Mouse (Mus musculus): ENCODE data around the gene Klhdc9.
"Not testable (repeated sequence)": the region's sequence is repeated elsewhere in the genome, so short reads cannot be mapped to it uniquely, and the experiment has no call there.

Klhdc9 gene

DNA sequence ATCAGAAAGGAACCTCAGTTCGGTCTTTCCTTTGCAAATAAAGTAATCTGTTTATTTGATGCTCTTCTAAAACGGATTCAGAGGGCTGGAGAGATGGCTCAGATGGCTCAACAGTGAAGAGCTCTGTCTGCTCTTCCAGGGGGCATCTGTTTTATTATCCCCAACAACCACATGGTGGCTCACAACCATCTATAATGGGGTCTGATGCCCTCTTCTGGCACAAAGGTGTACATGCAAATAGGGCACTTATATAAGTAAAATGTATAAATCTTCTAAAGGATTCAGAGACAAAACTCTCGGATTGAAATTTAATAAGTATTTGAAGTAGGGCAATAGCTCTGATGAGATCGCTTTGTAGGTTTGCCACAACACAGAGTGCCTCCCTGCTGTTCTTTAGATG lies 2.2 kb downstream of the Klhdc9 start:
- no peak for DNase-seq (ENCODE audit: extremely low read depth, insufficient read length, low spot score)

DNA sequence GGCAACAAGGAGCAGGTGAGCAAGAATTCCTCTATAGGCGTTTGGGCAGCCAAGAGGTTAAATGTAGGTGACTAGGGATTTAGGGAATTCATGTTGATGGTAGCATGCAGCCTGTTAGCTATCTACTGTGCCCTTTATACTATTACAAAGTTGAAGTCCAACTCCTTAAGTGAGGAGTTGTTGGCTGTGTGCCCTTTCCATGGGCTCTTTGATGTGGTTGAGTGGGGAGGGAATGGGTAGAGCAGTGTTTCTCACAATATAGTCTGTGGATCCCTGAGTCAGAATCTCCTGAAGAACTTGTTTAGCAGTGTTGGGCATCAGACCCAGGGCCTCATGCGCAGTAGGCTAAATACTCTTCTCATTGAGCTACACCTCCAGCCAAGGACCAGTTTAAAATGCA lies 3.8 kb downstream of the Klhdc9 start:
- no peak for DNase-seq (ENCODE audit: extremely low read depth, insufficient read length, low spot score)

DNA sequence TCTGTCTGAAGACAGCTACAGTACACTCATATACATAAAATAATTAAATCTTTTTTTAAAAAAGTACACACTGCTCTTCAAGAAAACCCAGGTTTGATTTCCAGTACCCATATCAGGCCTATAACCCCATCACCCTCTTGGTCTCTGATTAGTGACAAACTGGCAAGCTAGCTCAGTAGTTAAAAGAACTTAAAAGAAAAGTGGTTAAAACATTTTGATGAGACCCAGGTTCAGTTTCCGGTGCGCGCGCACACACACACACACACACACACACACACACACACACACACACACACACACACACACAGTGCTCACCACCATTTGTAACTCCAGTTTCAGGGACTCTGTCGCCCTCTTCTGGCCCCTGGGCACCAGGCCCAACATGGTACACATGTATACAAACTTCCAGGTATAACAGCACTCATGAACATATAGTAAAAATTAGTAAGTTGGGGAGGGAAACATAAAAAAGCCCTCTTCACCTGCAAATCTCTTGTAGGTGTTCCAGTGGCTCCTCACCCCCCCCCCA lies 4.7 kb downstream of the Klhdc9 start:
- DNase-seq (ENCODE audit: extremely low read depth, insufficient read length, low spot score) = no peak

DNA sequence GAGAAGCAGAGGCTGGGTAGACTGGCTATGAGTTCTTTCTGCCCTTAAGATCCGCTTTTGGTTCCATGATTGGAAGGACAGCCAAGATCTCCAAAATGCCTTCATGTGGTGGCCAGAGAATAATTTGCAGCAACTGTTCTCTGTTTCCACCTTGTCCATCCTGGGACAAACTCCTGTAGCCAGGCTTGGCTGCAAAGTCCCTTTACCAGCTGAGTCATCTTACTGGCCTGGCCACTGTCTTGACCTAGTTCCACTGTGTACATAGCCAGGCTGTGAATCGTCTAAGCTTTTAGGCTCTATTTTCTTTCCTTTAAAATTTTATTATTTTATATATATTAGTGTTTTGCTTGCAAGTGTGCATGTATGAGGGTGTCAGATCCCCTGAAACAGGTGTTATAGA lies 11.4 kb downstream of the Klhdc9 start:
- no peak for DNase-seq (ENCODE audit: extremely low read depth, insufficient read length, low spot score)

DNA sequence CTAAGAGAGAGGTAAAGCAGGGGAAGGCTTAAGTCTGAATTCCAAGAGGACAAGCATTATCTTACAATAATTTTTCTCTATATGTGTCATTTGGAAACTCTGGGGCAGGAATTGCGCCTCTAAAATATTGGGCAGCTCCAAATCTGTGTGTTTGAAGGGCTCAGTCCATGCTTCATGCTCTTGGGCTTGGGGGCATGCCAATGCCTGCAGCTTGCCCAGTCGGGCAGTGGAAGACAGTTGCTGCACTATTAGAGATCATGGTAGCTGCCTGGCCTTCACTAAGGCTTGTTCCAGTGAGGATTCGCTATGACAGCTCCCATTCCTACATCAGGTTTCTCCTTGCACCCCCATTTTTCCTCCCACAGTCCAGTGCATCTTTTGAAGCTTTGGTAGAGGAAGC lies 11.9 kb downstream of the Klhdc9 start:
- DNase-seq (ENCODE audit: extremely low read depth, insufficient read length, low spot score) = no peak

DNA sequence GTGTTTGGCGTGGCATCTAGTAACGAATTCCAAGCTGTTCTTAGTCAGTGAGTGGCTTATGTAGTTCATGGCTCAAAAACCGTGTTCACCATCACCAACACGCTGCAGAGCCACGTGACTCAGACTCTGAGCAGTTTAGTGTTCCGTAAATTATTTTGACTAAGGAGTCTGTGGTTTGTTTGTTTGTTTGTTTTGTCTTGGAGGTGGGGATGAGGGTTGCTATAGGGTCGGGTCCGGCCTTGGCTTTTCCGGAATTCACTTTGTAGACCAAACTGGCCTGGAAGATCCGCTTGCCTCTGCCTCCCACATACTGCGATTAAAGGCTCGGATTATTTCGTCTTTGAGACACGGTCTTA lies 14.5 kb downstream of the Klhdc9 start:
- DNase-seq (ENCODE audit: extremely low read depth, insufficient read length, low spot score) = no peak

DNA sequence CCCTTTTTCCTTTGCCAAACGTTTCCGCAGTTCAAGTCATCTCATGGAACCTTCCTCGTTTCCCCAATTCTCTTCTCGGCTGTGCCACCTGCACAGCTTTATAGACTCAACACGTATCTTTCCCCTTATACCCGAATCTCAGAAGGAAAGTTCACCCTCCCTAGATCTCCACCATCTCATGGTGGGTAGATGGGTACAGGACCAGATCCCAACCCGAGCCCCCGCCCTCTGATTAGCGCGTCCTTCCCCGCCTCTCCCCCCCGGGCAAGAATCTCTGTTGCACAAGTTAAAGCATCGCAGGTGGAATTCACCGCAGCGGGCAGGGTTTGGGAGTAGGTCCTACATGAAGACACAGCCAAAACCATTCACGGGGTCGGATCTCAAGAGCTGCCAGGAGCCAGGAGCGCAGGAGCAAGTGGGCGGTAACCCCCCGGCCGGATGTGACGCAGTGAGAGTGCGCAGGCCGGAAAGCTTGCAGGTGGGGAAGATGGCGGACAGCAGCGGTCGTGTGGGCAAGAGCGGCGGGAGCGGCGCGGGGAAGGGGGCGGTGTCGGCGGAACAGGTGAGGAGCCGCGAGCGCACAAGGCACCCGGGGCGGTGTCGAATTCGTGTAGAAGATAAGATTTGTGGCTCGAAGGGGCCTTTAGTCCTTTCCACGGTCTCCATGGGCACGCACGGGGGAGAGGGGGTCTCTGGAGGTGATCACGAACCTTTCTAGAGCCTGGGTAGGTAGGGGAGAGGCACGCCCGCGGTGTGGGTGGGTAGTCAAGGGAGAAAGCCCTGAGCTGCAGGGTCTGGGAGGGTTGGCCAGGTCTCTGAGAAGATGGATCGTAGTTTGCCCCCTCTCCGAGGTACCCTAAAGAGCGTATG lies 15.1 kb downstream of the Klhdc9 start, which contains the start of the genes Nit1 and Pfdn2:
Nit1 (minus strand) TSS at position 422 of the 870 bp plus-strand sequence.
Pfdn2 (plus strand) TSS at position 446 of the 870 bp plus-strand sequence.
- DNase-seq (ENCODE audit: extremely low read depth, insufficient read length, low spot score) = peak; percentile 91

DNA sequence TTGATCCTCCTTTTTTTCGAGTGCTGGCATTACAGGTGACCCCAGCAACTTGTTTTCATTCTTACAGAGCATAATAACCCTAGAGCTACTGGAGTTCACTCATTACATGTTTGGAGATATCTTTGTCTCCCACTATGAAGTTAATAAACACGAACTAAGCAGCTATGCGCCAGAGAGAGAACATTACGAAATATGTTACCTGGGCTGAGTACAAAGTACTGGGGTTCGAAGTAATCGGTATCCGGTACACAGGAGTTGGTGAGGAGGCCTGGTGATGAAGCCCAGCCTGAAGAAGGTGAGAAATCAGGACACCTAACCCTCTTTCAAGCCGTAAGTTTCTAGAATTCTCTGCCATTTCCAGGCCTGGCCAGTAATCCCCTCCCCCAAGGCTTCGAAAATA lies 15.9 kb downstream of the Klhdc9 start:
- no peak for DNase-seq (ENCODE audit: extremely low read depth, insufficient read length, low spot score)

DNA sequence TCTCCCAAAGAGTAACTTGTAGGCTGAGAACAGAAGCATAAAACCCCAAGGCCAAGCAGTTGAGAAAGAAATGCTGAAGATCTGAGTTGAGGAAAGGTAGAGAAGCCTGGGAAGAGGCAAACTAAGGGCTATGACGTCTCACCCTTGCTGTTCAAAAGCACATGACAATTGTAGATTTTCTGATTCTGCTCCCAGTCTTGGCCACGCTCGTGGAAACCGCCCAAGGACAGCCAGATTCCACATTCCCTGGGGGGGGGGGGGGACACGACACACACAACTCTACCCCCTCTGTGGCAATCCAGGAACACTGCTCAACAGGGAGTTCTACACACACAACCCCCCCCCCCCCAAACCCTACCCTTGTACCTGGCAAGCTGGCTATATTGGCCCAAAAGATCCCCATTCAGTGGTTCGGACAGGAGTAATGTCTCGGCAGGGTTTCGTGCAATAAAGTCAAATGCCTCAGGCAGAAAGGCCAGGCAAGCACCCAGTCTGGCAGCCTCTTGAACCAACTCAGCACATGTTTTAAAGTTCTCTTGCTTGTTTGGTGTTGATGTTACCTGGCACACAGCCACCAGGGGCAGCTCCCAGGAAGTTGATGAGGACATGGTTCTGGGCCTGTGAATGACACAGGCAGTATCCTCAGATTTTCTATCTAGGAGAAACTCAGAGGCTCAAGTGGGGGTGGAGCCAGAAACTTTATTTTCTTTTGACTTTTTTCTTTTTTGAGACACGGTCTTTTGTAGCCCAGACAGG lies 16.5 kb downstream of the Klhdc9 start:
- DNase-seq (ENCODE audit: extremely low read depth, insufficient read length, low spot score) = no peak

DNA sequence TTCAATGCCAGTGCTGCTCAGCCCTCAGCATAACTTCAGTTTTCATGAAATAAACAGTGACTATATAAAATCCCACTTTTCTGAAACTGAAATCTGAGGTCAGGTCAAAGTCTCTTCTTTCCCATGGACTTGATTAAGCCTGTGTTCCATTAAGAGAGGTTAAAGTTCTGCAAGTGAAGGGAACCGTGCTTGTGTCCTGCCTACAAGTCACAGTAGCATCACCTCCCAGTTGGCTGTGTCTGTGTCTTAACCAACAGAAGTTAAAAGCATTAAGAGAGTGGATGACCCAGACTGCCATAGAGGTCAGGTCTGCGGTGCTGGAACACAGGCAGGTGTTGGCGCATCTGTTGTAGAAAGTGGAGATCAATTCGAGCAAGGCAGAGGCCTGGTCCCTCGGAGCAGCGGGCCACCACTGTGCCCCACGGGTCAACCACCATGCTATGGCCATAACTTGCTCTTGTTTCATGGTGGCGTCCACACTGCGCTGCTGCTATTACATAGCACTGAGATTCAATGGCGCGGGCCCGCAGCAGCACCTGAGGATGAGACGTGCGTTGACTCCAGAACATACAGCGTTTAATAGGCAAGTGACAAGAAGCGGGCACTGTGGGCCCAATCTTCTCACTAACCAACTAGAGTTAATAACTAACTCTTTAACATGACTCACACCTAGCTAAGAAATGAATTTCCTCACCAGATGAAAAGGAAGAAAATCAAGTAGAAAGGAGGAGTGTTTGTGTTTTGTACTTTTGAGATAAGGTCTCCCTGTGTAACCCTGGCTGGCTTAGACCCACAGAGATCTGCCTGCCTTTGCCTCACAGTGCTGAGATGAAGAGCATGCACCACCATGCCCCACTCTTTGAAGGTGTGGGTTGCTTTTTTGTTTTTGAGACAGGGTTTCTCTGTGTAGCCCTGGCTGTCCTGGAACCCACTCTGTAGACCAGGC lies 18.1 kb downstream of the Klhdc9 start:
- DNase-seq (ENCODE audit: extremely low read depth, insufficient read length, low spot score) = no peak

DNA sequence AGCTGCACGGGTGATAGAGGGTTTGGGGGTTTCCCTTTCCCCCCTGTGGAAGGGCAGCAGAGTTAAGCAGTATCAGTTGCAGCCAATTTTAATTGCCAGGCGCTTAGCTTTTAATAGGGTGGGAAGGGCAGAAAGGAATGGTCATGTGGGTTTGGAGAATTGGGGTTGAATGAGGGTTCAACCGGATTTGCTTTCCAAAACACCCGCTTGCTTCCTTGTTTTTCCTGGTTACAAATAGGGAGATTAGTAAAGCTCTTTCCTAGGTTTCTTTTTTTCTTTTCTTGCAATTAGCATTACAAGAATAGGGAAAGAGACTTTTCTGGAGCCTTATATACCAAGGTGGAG lies 30.4 kb downstream of the Klhdc9 start:
- no peak for DNase-seq (ENCODE audit: extremely low read depth, insufficient read length, low spot score)

DNA sequence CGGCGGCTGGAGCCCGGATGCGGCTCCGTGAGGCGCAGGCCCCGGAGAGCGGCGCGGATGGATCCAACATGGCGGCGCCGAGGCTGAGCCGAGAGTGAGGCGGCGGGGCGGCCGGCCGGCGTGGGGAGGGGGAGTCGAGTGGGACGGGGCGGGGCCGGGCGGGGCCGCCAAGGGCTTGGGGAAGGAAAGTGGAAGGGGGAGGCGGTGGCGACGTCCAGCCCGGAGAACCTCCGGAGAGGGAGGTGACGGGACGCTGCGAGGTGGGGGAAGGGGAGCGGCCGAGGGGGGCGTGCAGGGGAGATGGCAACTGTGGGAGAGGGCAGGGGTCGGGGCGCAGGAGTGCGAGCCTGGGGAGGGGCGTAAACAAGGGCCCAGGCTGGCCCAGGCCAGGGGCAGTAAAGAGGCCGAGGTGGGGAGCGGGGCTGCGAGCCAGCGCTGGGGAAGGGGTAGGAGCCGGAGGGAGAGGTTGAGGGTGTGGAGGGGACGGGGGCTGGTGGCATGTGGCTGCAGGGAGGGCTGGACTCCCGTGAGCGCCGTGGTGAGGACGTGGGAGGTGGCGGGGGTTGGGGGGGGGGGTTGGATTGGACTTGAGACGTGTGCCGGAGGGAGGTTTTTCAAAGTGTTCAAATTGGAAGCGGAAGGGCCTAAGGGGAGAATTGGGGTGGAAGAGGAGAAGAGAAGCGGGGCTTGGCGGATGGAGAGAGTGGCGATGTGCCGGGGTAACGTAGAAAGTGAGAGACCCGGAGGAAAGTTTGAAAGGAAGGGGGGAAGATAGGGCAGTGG lies 31.0 kb downstream of the Klhdc9 start:
- DNase-seq (ENCODE audit: extremely low read depth, insufficient read length, low spot score) = no peak

DNA sequence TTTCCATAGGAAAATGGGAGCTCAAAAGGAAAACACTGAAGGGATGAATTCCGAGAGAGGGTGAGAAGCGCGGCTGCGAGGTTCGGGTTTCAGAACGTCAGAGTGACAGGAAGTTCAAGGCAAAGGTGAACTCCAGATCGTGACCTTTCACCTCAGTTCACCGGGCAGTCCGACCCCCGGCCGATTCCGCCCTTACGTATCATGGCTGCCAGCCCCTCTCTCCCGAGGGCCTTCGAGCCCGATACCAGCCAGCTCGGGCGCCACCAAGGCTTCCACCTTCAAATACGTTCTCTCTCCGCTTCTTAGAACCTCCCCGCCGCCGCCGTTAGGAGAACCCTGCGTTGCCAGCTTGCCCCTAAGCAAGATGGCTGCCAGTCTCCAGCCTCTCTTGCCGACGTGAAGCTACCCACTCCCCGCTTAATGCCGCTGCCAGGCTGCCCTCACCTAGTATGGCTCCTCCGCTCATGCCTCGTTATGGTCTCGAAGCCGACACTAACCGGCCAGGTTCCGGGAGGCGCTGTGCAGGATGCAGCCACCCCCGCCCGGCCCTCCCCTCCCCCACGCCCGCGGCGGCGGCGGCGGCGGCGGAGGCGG lies 31.7 kb downstream of the Klhdc9 start, which contains the start of gene Dedd:
Dedd (plus strand) TSS at position 307 of the 594 bp plus-strand sequence.
- DNase-seq (ENCODE audit: extremely low read depth, insufficient read length, low spot score) = peak; percentile 92

DNA sequence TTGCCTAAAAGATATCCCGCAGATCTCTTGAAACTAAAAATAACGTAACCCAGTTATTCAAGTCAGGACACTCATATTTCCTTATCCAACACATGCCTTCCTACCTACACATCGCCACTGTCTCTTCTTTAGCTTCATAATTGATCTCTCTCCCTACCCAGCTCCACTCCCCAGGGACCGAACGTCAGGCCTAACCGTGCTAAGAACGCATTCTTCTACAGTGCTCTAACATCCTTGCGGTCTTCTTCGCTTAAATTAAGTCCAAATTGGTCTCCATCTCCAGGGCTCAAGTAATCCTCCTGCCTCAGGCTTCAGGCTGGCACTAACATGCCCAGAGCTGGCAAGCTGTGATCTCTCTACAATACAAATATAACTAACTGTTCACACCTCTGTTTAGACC lies 32.4 kb downstream of the Klhdc9 start:
- peak; percentile 19 for DNase-seq (ENCODE audit: extremely low read depth, insufficient read length, low spot score)

DNA sequence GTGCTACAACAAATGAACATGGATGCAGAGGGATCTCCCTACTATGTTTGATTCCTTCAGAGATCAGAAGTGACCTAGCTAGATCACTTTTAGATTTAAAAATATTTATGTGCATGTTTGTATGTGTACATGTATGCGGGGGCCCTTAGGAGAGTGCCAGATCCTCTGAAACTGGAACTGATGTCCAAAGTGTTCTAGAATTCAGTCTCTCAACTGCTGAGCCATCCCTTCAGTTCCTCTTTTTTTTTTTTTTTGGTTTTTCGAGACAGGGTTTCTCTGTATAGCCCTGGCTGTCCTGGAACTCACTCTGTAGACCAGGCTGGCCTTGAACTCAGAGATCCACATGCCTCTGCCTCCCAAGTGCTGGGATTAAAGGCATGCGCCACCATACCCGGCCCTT lies 34.0 kb downstream of the Klhdc9 start:
- not testable (repeated sequence) for DNase-seq (ENCODE audit: extremely low read depth, insufficient read length, low spot score)

DNA sequence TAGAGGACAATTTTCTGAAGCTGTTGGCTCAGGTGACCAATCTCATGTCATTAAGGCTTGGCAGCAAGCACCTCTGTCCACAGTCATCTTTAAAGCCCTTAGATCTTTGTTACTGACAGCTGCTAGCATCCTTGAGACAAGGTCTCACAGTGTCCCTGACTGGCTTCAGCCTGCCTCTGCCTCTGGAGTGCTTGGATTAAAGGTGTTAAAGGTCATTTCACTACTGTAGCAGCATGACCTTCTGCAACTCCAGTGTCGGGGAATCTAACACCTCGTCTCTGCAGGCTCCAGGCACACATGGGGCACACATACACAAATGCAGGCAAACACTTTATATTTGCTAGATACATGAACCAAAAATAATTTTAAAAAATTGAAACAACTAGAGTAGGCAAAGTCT lies 35.0 kb downstream of the Klhdc9 start:
- DNase-seq (ENCODE audit: extremely low read depth, insufficient read length, low spot score) = no peak

DNA sequence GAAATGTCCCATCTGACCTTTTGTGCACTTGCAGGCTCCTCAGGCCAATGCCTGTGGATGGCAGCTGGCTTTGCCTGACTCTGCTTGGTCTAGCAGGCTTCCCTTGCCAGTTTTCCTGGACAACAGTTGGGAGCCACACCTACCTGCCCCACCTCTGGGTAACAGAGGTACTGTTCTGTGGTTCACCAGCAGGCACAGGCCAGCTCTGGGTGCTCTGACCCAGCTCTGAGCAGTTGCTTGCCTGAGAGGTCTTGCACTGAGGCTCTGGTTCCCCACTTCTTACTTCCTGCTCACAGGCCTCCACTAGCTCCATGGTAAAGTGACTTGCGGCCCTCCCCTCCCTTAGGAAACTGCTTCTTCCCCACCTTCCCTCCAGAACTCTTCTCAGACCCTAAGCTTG lies 38.6 kb downstream of the Klhdc9 start:
- DNase-seq (ENCODE audit: extremely low read depth, insufficient read length, low spot score) = no peak

DNA sequence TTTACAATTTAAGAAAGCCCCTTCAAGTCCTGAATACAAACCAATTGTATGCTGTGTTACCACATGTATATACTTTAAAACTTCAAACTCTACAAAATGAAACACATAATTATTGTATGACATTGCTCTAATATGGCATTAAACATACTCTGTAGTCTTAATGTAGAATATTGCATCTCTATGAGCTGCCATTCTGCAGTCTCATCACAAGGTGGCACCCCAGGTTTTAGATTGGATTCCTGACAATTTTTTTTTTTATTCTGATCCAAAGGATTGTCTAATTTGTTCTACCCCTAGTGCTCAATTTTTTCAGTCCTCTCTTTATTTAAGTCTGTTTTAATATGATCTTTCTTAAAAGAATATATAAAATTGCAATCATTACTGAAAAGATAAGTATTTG lies 39.2 kb downstream of the Klhdc9 start:
- no peak for DNase-seq (ENCODE audit: extremely low read depth, insufficient read length, low spot score)

DNA sequence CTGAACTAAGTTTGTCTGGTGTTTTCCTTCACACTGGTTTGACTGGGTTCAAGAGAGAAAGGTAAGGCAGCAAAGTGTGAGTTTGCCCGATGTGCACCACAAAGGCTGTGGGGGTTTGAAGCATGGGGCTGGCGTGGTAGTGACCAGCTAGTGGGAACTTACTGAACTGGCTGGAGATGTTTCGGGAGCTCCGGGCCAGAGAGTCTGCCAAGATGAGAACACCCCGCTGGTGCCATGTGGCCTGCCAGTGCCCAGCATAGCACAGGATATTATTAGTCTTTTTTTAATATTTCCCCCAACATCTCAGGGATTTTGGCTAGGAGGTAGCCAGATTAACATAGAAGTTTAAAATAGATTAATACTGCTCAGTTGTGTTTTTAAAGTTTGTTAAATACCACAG lies 40.4 kb downstream of the Klhdc9 start:
- no peak for DNase-seq (ENCODE audit: extremely low read depth, insufficient read length, low spot score)

Measured in 3134 (cell line).